Mouse (Mus musculus) limb, embryonic 12.5 days (tissue): ENCODE measurements around the gene Clec4g. TPM values are rescaled to one million over a fixed set of nuclear protein-coding genes. Genes with fewer than 3 reads are reported as not detected.
A peak's percentile ranks its signal among the peaks of the same experiment; 100 is the strongest.

Source experiments
- ATAC-seq: fragments of 200-750 bp; cut with Nextera tagmentation; 2 replicates; pipeline ENCODE4 v1.8.0; 2017; ENCODE audit warnings: low read depth, moderate TSS enrichment; ENCODE audit not compliant: insufficient number of reproducible peaks, insufficient read depth, low FRiP score, low TSS enrichment
- H3K27ac ChIP-seq: fragments of 300-500 bp; sonication (generic); 2 replicates; pipeline ENCODE4 v1.5.1; 2016; ENCODE audit warnings: mild to moderate bottlenecking, moderate library complexity
- H3K27me3 ChIP-seq: fragments of 300-500 bp; sonication (generic); 2 replicates; pipeline ENCODE4 v1.6.1; 2016; ENCODE audit warnings: mild to moderate bottlenecking, moderate library complexity
- H3K36me3 ChIP-seq: fragments of 300-500 bp; sonication (generic); 2 replicates; pipeline ENCODE4 v1.6.1; 2016; ENCODE audit warnings: mild to moderate bottlenecking, moderate library complexity
- H3K4me1 ChIP-seq: fragments of 300-500 bp; sonication (generic); replicated peaks from 2 replicates; pipeline ENCODE4 v1.6.1; 2016
- H3K4me2 ChIP-seq: fragments of 300-500 bp; sonication (generic); 2 replicates; pipeline ENCODE4 v1.6.1; 2016; ENCODE audit warnings: mild to moderate bottlenecking, moderate library complexity
- H3K4me3 ChIP-seq: fragments of 300-500 bp; sonication (generic); replicated peaks from 2 replicates; pipeline ENCODE4 v1.5.1; 2016; ENCODE audit warnings: mild to moderate bottlenecking
- H3K9ac ChIP-seq: fragments of 300-500 bp; sonication (generic); replicated peaks from 2 replicates; pipeline ENCODE4 v1.6.1; 2016; ENCODE audit warnings: mild to moderate bottlenecking, moderate library complexity
- H3K9me3 ChIP-seq: fragments of 300-500 bp; sonication (generic); 2 replicates; pipeline ENCODE4 v1.6.1; 2016; ENCODE audit warnings: mild to moderate bottlenecking, moderate library complexity
- WGBS: fragments of 180-500 bp; shearing (Covaris S2); methylation state at CpG from one replicate; pipeline ENCODE4 v1.1.7; 2016; 5-methylcytosine and 5-hydroxymethylcytosine counted together
- polyA plus RNA-seq: library from polyadenylated mRNA; unstranded; fragments of >200 nt; fragmentation: Nextera tagmentation; extraction: Ambion mirVana; gene quantifications from 2 replicates; pipeline ENCODE4 v1.2.1, GENCODE M21; 2016

The Clec4g gene
- polyA plus RNA-seq, 1 experiment from 2014 or later: not detected

- no peak overlapping the region for H3K4me2 ChIP-seq
- no peaks in the 10 kb centered on the region for H3K4me1 ChIP-seq
- no peaks in the 10 kb centered on the region for H3K27me3 ChIP-seq
- H3K9ac ChIP-seq: no peak overlapping the region
- H3K4me3 ChIP-seq: no peak overlapping the region
- no peak overlapping the region for H3K27ac ChIP-seq
- no peaks in the 10 kb centered on the region for H3K36me3 ChIP-seq
- 67% methylated on average over 7 of the region's 7 CpGs for WGBS
- ATAC-seq: no peak
- no peaks in the 10 kb centered on the region for H3K9me3 ChIP-seq
Measured at GRCm38 (mm10) chr8:3707611-3708010, 12.8 kb downstream of the Clec4g start.

DNA sequence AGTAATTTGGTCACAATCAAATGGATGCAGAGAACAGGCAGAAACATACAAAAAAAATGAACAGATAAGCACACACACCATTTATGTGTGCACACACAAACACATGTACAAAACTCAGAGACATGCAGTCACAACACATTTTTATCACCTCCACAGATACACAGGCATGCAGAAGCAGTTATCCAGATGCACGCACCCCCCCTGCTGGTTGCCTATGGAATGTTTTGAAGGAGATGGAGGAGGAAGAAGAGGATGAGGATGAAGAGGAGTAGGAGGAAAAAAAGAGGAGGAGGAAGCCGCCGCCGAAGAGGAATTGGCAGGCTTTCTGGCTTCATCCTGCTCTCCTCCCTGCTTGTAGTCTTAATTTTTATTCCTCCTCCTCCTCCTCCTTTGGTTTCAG is 14.7 kb downstream of the Clec4g start:
- Histone ChIP-seq H3K4me3 (no peak overlapping the region), H3K4me1 (no peaks in the 10 kb centered on the region), H3K4me2 (no peak overlapping the region), H3K36me3 (no peaks in the 10 kb centered on the region), H3K27ac (no peak overlapping the region), H3K9me3 (no peaks in the 10 kb centered on the region), H3K9ac (no peak overlapping the region), H3K27me3 (no peaks in the 10 kb centered on the region)
- 71% methylated on average over 4 of the region's 4 CpGs for WGBS
- no peak for ATAC-seq

- Histone ChIP-seq H3K9ac (no peak overlapping the region), H3K4me1 (no peaks in the 10 kb centered on the region), H3K9me3 (no peaks in the 10 kb centered on the region), H3K36me3 (no peaks in the 10 kb centered on the region), H3K4me3 (no peak overlapping the region), H3K27ac (no peak overlapping the region), H3K27me3 (no peaks in the 10 kb centered on the region), H3K4me2 (no peak overlapping the region)
- ATAC-seq: no peak
- 100% methylated on average over 1 of the region's 1 CpGs for WGBS
Measured at GRCm38 (mm10) chr8:3701491-3701890, 19.0 kb downstream of the Clec4g start.

DNA sequence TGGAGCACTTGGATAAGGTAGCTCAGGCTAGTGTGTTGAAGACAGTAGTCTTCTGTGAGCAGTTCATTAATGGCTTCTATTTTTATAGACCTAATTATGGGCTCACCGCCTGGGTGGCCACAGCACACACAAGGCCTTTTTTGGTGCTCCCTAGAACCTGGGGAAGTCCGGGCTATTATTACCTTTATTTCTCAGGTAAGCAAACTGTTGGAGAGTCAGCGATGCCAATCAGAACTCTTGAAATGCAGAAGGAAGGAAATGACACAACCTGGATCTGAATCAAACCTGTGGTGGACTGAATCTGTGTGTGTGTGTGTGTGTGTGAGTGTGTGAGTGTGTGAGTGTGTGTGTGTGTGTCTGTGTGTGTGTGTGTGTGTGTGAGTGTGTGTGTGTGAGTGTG is 26.3 kb downstream of the Clec4g start, which contains the start of gene Fcer2a:
Gene Fcer2a (minus strand): TSS at position 55 of the 400 bp plus-strand sequence.
- H3K9me3 ChIP-seq: no peaks in the 10 kb centered on the region
- no peaks in the 10 kb centered on the region for H3K4me1 ChIP-seq
- H3K27me3 ChIP-seq: no peaks in the 10 kb centered on the region
- no peak for ATAC-seq
- H3K9ac ChIP-seq: no peak within 1 kb of the TSS
- H3K4me3 ChIP-seq: no peak within 1 kb of the TSS
- WGBS: 77% methylated on average over 3 of the region's 3 CpGs
- no peak within 1 kb of the TSS for H3K4me2 ChIP-seq
- H3K27ac ChIP-seq: no peak within 1 kb of the TSS
- no peaks in the 10 kb centered on the region for H3K36me3 ChIP-seq

DNA sequence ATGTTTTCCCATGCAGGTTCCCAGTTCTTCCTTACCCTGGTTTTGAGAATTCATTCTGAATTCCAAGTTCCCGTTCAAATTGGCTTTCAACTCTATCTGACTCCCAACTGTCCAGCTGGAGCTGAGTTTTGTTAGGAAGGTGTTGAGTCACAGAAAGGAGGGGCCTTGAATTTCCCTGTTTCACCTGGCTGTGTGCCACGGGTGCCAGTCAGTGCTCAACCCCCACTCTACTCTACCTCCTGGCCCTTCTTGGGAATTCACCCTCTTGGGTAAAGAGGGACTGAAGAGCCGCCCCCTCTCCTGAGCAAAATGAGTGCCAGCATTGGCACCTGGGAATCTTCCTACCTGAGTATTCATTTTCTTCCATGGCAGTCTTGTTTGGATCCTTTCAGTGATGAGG is 29.7 kb downstream of the Clec4g start:
- H3K27ac ChIP-seq: no peak overlapping the region
- H3K9ac ChIP-seq: no peak overlapping the region
- H3K27me3 ChIP-seq: no peaks in the 10 kb centered on the region
- no peak overlapping the region for H3K4me2 ChIP-seq
- no peaks in the 10 kb centered on the region for H3K4me1 ChIP-seq
- no peak for ATAC-seq
- no peaks in the 10 kb centered on the region for H3K36me3 ChIP-seq
- H3K4me3 ChIP-seq: no peak overlapping the region
- no peaks in the 10 kb centered on the region for H3K9me3 ChIP-seq
- WGBS: 68% methylated on average over 3 of the region's 3 CpGs

- no peaks in the 10 kb centered on the region for H3K4me1 ChIP-seq
- no peak overlapping the region for H3K9ac ChIP-seq
- H3K36me3 ChIP-seq: no peaks in the 10 kb centered on the region
- no peak overlapping the region for H3K27ac ChIP-seq
- 82% methylated on average over 6 of the region's 6 CpGs for WGBS
- no peak overlapping the region for H3K4me2 ChIP-seq
- H3K27me3 ChIP-seq: no peaks in the 10 kb centered on the region
- no peaks in the 10 kb centered on the region for H3K9me3 ChIP-seq
- no peak overlapping the region for H3K4me3 ChIP-seq
- no peak for ATAC-seq
Measured at GRCm38 (mm10) chr8:3687537-3687936, 32.9 kb downstream of the Clec4g start.

GRCm38 (mm10) chr8:3685422-3685821 is 35.0 kb downstream of the Clec4g start:
- 70% methylated on average over 5 of the region's 5 CpGs for WGBS
- ATAC-seq: no peak

DNA sequence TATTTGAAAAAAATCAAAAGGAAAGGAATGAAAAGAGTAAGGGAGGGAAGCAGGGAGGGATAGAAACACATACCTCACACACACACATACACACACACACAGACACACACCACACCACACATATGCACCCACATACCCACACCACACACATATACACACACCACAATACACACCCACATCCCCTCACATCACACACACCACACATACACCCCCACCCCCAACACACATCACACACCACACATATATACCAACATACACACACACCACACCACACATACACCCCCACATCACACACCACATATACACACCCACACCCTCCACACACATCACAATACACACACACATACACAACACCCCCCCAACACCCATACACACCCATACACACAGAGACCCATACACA is 35.9 kb downstream of the Clec4g start:
- Histone ChIP-seq H3K27me3 (no peaks in the 10 kb centered on the region), H3K9ac (no peak overlapping the region), H3K36me3 (peaks cover 28% of the 10 kb centered on the region), H3K4me1 (no peaks in the 10 kb centered on the region), H3K27ac (no peak overlapping the region), H3K4me3 (no peak overlapping the region), H3K4me2 (no peak overlapping the region), H3K9me3 (no peaks in the 10 kb centered on the region)
- ATAC-seq: peak; percentile 53

More at GRCm38 (mm10) chr8:3685422-3685821, 35.0 kb downstream of the Clec4g start:
- H3K27ac ChIP-seq: no peak overlapping the region
- peaks cover 19% of the 10 kb centered on the region for H3K36me3 ChIP-seq
- H3K9ac ChIP-seq: no peak overlapping the region
- H3K9me3 ChIP-seq: no peaks in the 10 kb centered on the region
- H3K4me3 ChIP-seq: no peak overlapping the region
- H3K27me3 ChIP-seq: no peaks in the 10 kb centered on the region
- H3K4me1 ChIP-seq: no peaks in the 10 kb centered on the region
- no peak overlapping the region for H3K4me2 ChIP-seq

- H3K36me3 ChIP-seq: peaks cover 37% of the 10 kb centered on the region
- H3K4me2 ChIP-seq: no peak overlapping the region
- H3K4me3 ChIP-seq: no peak overlapping the region
- no peaks in the 10 kb centered on the region for H3K27me3 ChIP-seq
- WGBS: 67% methylated on average over 6 of the region's 6 CpGs
- no peak overlapping the region for H3K27ac ChIP-seq
- H3K9me3 ChIP-seq: no peaks in the 10 kb centered on the region
- H3K4me1 ChIP-seq: no peaks in the 10 kb centered on the region
- ATAC-seq: no peak
- no peak overlapping the region for H3K9ac ChIP-seq
Measured at GRCm38 (mm10) chr8:3683408-3684176, 36.9 kb downstream of the Clec4g start.

DNA sequence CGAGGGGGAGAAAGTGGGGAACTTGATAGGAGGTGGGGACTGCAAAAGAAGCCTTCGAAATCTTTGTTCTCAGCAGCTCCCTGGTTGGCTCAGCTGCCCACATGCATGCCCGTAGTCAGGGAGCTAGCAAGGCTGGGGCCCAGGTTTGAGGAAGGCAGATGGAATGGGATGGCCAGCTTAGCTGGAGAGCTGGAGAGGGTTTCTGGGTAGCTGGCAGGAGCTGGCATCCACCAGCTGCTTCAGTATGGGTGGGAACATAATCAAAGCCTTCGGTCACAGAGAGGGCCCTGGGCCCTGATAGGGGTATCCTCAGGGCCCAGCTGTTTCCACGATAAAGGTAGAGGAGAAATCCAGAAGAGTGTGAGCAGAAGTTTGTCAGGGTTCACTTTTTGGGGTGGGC is 38.0 kb downstream of the Clec4g start:
- H3K9me3 ChIP-seq: no peaks in the 10 kb centered on the region
- peaks cover 39% of the 10 kb centered on the region for H3K36me3 ChIP-seq
- H3K4me1 ChIP-seq: peaks cover 6% of the 10 kb centered on the region; the same call in 1 of the 2 replicates
- no peak for ATAC-seq
- no peaks in the 10 kb centered on the region for H3K27me3 ChIP-seq
- no peak overlapping the region for H3K27ac ChIP-seq
- 95% methylated on average over 5 of the region's 5 CpGs for WGBS
- no peak overlapping the region for H3K4me3 ChIP-seq
- no peak overlapping the region for H3K9ac ChIP-seq
- H3K4me2 ChIP-seq: no peak overlapping the region

GRCm38 (mm10) chr8:3679656-3680055 is 40.8 kb downstream of the Clec4g start:
- Histone ChIP-seq H3K4me1 (peaks cover 16% of the 10 kb centered on the region; the same call in 1 of the 2 replicates), H3K9ac (no peak overlapping the region), H3K4me2 (no peak overlapping the region), H3K9me3 (no peaks in the 10 kb centered on the region), H3K27ac (no peak overlapping the region), H3K36me3 (peaks cover 39% of the 10 kb centered on the region), H3K4me3 (no peak overlapping the region), H3K27me3 (no peaks in the 10 kb centered on the region)
- WGBS: 93% methylated on average over 5 of the region's 5 CpGs
- ATAC-seq: no peak

DNA sequence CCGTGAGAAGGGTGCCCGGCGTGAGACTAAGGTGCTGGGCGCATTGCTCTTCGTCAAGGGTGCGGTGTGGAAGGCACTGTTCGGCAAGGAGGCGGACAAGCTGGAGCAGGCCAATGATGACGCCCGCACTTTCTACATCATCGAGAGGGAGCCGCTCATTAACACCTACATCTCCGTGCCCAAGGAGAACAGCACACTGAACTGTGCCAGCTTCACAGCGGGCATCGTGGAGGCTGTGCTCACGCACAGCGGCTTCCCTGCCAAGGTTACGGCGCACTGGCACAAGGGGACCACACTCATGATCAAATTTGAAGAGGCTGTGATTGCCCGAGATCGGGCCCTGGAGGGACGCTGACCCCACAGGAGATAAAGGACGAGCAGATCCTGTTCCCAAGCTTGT is 41.2 kb downstream of the Clec4g start:
- Histone ChIP-seq H3K36me3 (peaks cover 39% of the 10 kb centered on the region), H3K9me3 (no peaks in the 10 kb centered on the region), H3K27ac (no peak overlapping the region), H3K4me1 (peaks cover 16% of the 10 kb centered on the region; the same call in 1 of the 2 replicates), H3K4me2 (no peak overlapping the region), H3K9ac (no peak overlapping the region), H3K4me3 (no peak overlapping the region), H3K27me3 (no peaks in the 10 kb centered on the region)
- 95% methylated on average over 23 of the region's 23 CpGs for WGBS
- no peak for ATAC-seq
